In genomic region chr17:4387616-4388015, GRCm38 (mm10) we compare ENCODE assay signal across 18 mouse cellular contexts.
"Had no signal": no experiment of that assay in that cellular context is flagged by ENCODE, and none has a peak within 500 bp of the region (broad histone marks: within the 10 kb centered on the region; RNA-seq: fewer than 3 reads in every experiment).

No protein-coding gene starts in this region.

- DNase-seq: lung, embryonic 14.5 days; lung, postnatal 10 days; lung, postnatal 4 days; midbrain, embryonic 14.5 days; retina, postnatal 1 day; right cerebral cortex, adult 18-20 months; right cerebral cortex, postnatal 25 days; right cerebral cortex, postnatal 4 days; spleen, adult 18-20 months; thymus, adult 18-20 months; thymus, postnatal 14 days; thymus, postnatal 36 days had no signal

- H3K27ac ChIP-seq: midbrain, embryonic 10.5 days; midbrain, embryonic 12.5 days; neural tube, embryonic 13.5 days; neural tube, embryonic 15.5 days had no signal

- H3K4me1 ChIP-seq: midbrain, embryonic 12.5 days; neural tube, embryonic 13.5 days; neural tube, embryonic 15.5 days had no signal

- ATAC-seq: midbrain, embryonic 16.5 days had no signal

- H3K9me3 ChIP-seq: midbrain, embryonic 10.5 days; midbrain, embryonic 12.5 days; neural tube, embryonic 13.5 days; neural tube, embryonic 15.5 days had no signal

- H3K9ac ChIP-seq: lung, embryonic 14.5 days; midbrain, embryonic 12.5 days; neural tube, embryonic 13.5 days; neural tube, embryonic 15.5 days had no signal

- H3K4me2 ChIP-seq: lung, embryonic 14.5 days; midbrain, embryonic 12.5 days; neural tube, embryonic 13.5 days; neural tube, embryonic 15.5 days had no signal

- H3K27me3 ChIP-seq: midbrain, embryonic 12.5 days; neural tube, embryonic 13.5 days; neural tube, embryonic 15.5 days had no signal

- H3K36me3 ChIP-seq: midbrain, embryonic 10.5 days; midbrain, embryonic 12.5 days; neural tube, embryonic 13.5 days; neural tube, embryonic 15.5 days had no signal

- H3K4me3 ChIP-seq: midbrain, embryonic 10.5 days; midbrain, embryonic 12.5 days; myocyte; neural tube, embryonic 13.5 days; neural tube, embryonic 15.5 days had no signal
